Mouse (Mus musculus) activated CD4-positive, CD25-positive, alpha-beta regulatory T cell, adult 4 months (primary cell): Measurements from ENCODE around the gene St13. TPM values are rescaled to one million over a fixed set of nuclear protein-coding genes. Genes with fewer than 3 reads are reported as not detected.

Experiments used
- ATAC-seq: one replicate; pipeline ENCODE4 v1.8.0; 2017
- polyA plus RNA-seq, 2 experiments: library from polyadenylated mRNA; unstranded; fragments of 100-300 nt; shearing (Covaris generic); gene quantifications; one replicate each; pipeline ENCODE4 v1.2.1; 2017

St13 gene
- polyA plus RNA-seq, 2 experiments from 2014 or later: 158 to 178 TPM

DNA sequence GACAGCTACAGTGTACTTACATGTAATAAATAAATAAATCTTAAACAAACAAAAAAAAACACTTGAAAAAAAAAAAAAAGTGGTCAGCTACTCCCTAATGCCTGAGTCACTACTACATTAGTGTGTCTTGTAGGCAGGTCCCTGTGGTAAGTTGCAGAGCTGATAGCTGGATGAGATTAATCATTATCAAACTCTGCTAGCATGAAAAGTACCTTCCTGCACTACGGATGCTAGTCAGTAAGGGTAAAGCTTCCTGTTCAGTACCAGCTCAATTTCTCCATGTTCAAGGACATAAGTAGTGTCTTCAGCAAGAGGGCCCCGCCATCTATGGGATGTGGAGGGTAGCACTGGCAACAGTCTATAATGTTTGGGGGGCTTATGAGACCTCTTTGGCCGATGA is 85.9 kb downstream of the St13 start:
- no peak for ATAC-seq

Other genes starting within 250 kb of the St13 start
- 10 to 100 TPM; 45.2 to 54.3 TPM for gene Mrtfa, start 209.3 kb downstream of the St13 start, polyA plus RNA-seq
- gene Mchr1, start 164.6 kb downstream of the St13 start, polyA plus RNA-seq: under 1 TPM in 1 of 2 experiments, not detected in 1; 0.30 TPM
- gene Slc25a17, start 39.3 kb downstream of the St13 start, polyA plus RNA-seq: 100 to 1,000 TPM in 1 of 2 experiments, 10 to 100 TPM in 1; 97.9 to 108 TPM
- 1 to 10 TPM; 8.6 to 9.4 TPM for gene Xpnpep3, start 61 bp upstream of the St13 start, polyA plus RNA-seq
- 1 to 10 TPM; 2.5 to 2.7 TPM for gene Dnajb7, start 8.2 kb upstream of the St13 start, polyA plus RNA-seq
- gene Rbx1, start 66.2 kb upstream of the St13 start, polyA plus RNA-seq: 100 to 1,000 TPM; 323 to 363 TPM
- gene Ep300, start 185.3 kb upstream of the St13 start, polyA plus RNA-seq: 10 to 100 TPM; 15.5 to 21.7 TPM